Mouse (Mus musculus): Measurements from ENCODE around the gene Gm21833. TPM values are rescaled to one million over a fixed set of nuclear protein-coding genes. Genes with fewer than 3 reads are reported as not detected.
"Not testable (repeated sequence)": the region's sequence is repeated elsewhere in the genome, so short reads cannot be mapped to it uniquely, and the experiment has no call there.

The Gm21833 gene
- polyA plus RNA-seq (2012; rRNA removed) = not detected in 2 replicates

- H3K4me3 ChIP-seq (ENCODE audit: insufficient read depth, low read depth, low read length); H3K27me3 ChIP-seq (replicated peaks; ENCODE audit: control insufficient read depth, insufficient read depth, low read length); DNase-seq; H3K4me1 ChIP-seq (ENCODE audit: control insufficient read depth, insufficient read depth, low read length); H3K27ac ChIP-seq (ENCODE audit: insufficient read depth, low read depth, low read length); H3K36me3 ChIP-seq (ENCODE audit: control insufficient read depth, insufficient read depth, low read length): not testable (repeated sequence)
- 75% methylated on average over 2 of the region's 2 CpGs for WGBS
These were observed at the start of gene Gm21833 for GRCm38 (mm10) chr16:82828082-82828481. TSS of gene Gm21833 (plus strand) at chr16:82828382.

GRCm38 (mm10) chr16:82789521-82789920 lies 38.7 kb upstream of the Gm21833 start:
- no peak for DNase-seq
- Histone ChIP-seq H3K4me3 (ENCODE audit: insufficient read depth, low read depth, low read length) (no peak overlapping the region), H3K36me3 (ENCODE audit: control insufficient read depth, insufficient read depth, low read length) (no peaks in the 10 kb centered on the region), H3K27ac (ENCODE audit: insufficient read depth, low read depth, low read length) (no peak overlapping the region), H3K4me1 (ENCODE audit: control insufficient read depth, insufficient read depth, low read length) (no peaks in the 10 kb centered on the region), H3K27me3 (replicated peaks; ENCODE audit: control insufficient read depth, insufficient read depth, low read length) (no peaks in the 10 kb centered on the region)
- TF ChIP-seq POLR2A (IDR thresholded peaks at IDR 0.05; ENCODE audit: low read depth, low read length) (no peak), CTCF (conservative IDR thresholded peaks at IDR 0.05; ENCODE audit: insufficient read depth, insufficient read length, low read depth, low read length) (no peak)

- Histone ChIP-seq H3K4me1 (ENCODE audit: control insufficient read depth, insufficient read depth, low read length) (no peaks in the 10 kb centered on the region), H3K27ac (ENCODE audit: insufficient read depth, low read depth, low read length) (no peak overlapping the region), H3K4me3 (ENCODE audit: insufficient read depth, low read depth, low read length) (no peak overlapping the region), H3K27me3 (replicated peaks; ENCODE audit: control insufficient read depth, insufficient read depth, low read length) (no peaks in the 10 kb centered on the region), H3K36me3 (ENCODE audit: control insufficient read depth, insufficient read depth, low read length) (no peaks in the 10 kb centered on the region)
- DNase-seq = no peak
- TF ChIP-seq CTCF (conservative IDR thresholded peaks at IDR 0.05; ENCODE audit: insufficient read depth, insufficient read length, low read depth, low read length) = no peak
- no peak for TF ChIP-seq POLR2A (IDR thresholded peaks at IDR 0.05; ENCODE audit: low read depth, low read length)
- 84% methylated on average over 4 of the region's 4 CpGs for WGBS
These were observed 31.7 kb upstream of the Gm21833 start for GRCm38 (mm10) chr16:82796489-82796888.

GRCm38 (mm10) chr16:82815255-82815654 lies 12.9 kb upstream of the Gm21833 start:
- Histone ChIP-seq H3K4me3 (ENCODE audit: insufficient read depth, low read depth, low read length) (no peak overlapping the region), H3K4me1 (ENCODE audit: control insufficient read depth, insufficient read depth, low read length) (no peaks in the 10 kb centered on the region), H3K27ac (ENCODE audit: insufficient read depth, low read depth, low read length) (no peak overlapping the region), H3K27me3 (replicated peaks; ENCODE audit: control insufficient read depth, insufficient read depth, low read length) (no peaks in the 10 kb centered on the region), H3K36me3 (ENCODE audit: control insufficient read depth, insufficient read depth, low read length) (no peaks in the 10 kb centered on the region)
- no peak for DNase-seq
- no peak for TF ChIP-seq POLR2A (IDR thresholded peaks at IDR 0.05; ENCODE audit: low read depth, low read length)
- no peak for TF ChIP-seq CTCF (conservative IDR thresholded peaks at IDR 0.05; ENCODE audit: insufficient read depth, insufficient read length, low read depth, low read length)

GRCm38 (mm10) chr16:82816615-82817014 lies 11.6 kb upstream of the Gm21833 start:
- H3K36me3 ChIP-seq (ENCODE audit: control insufficient read depth, insufficient read depth, low read length) = no peaks in the 10 kb centered on the region
- no peak for DNase-seq
- no peak overlapping the region for H3K4me3 ChIP-seq (ENCODE audit: insufficient read depth, low read depth, low read length)
- H3K27me3 ChIP-seq (replicated peaks; ENCODE audit: control insufficient read depth, insufficient read depth, low read length) = no peaks in the 10 kb centered on the region
- TF ChIP-seq POLR2A (IDR thresholded peaks at IDR 0.05; ENCODE audit: low read depth, low read length) (no peak), CTCF (conservative IDR thresholded peaks at IDR 0.05; ENCODE audit: insufficient read depth, insufficient read length, low read depth, low read length) (no peak)
- H3K4me1 ChIP-seq (ENCODE audit: control insufficient read depth, insufficient read depth, low read length) = no peaks in the 10 kb centered on the region
- no peak overlapping the region for H3K27ac ChIP-seq (ENCODE audit: insufficient read depth, low read depth, low read length)
- WGBS = 66% methylated on average over 2 of the region's 2 CpGs

- Histone ChIP-seq H3K27me3 (replicated peaks; ENCODE audit: control insufficient read depth, insufficient read depth, low read length) (no peaks in the 10 kb centered on the region), H3K4me1 (ENCODE audit: control insufficient read depth, insufficient read depth, low read length) (no peaks in the 10 kb centered on the region), H3K27ac (ENCODE audit: insufficient read depth, low read depth, low read length) (no peak overlapping the region), H3K4me3 (ENCODE audit: insufficient read depth, low read depth, low read length) (no peak overlapping the region), H3K36me3 (ENCODE audit: control insufficient read depth, insufficient read depth, low read length) (no peaks in the 10 kb centered on the region)
- WGBS = 79% methylated on average over 2 of the region's 2 CpGs
- no peak for DNase-seq
- TF ChIP-seq CTCF (conservative IDR thresholded peaks at IDR 0.05; ENCODE audit: insufficient read depth, insufficient read length, low read depth, low read length) (no peak), POLR2A (IDR thresholded peaks at IDR 0.05; ENCODE audit: low read depth, low read length) (no peak)
These were observed 27.6 kb downstream of the Gm21833 start for GRCm38 (mm10) chr16:82855752-82856151.

GRCm38 (mm10) chr16:82864590-82864989 lies 36.4 kb downstream of the Gm21833 start:
- H3K36me3 ChIP-seq (ENCODE audit: control insufficient read depth, insufficient read depth, low read length) = no peaks in the 10 kb centered on the region
- no peak overlapping the region for H3K4me3 ChIP-seq (ENCODE audit: insufficient read depth, low read depth, low read length)
- no peak for DNase-seq
- WGBS = 83% methylated on average over 7 of the region's 7 CpGs
- TF ChIP-seq CTCF (conservative IDR thresholded peaks at IDR 0.05; ENCODE audit: insufficient read depth, insufficient read length, low read depth, low read length) = no peak
- no peak for TF ChIP-seq POLR2A (IDR thresholded peaks at IDR 0.05; ENCODE audit: low read depth, low read length)
- H3K4me1 ChIP-seq (ENCODE audit: control insufficient read depth, insufficient read depth, low read length) = no peaks in the 10 kb centered on the region
- H3K27ac ChIP-seq (ENCODE audit: insufficient read depth, low read depth, low read length) = no peak overlapping the region
- H3K27me3 ChIP-seq (replicated peaks; ENCODE audit: control insufficient read depth, insufficient read depth, low read length) = no peaks in the 10 kb centered on the region

Data from kidney, adult 2 months (tissue).